Mouse (Mus musculus) naive thymus-derived CD4-positive, alpha-beta T cell, adult 2 months (primary cell): Measurements from ENCODE around the gene Elac2.

ENCODE experiments used
- DNase-seq: peaks from one replicate; pipeline ENCODE4 v3.0.0-alpha.2; 2011; ENCODE audit warnings: low read depth

The Elac2 gene

GRCm38 (mm10) chr11:64978720-64979488 is at the start of gene Elac2:
Gene Elac2, plus strand, starts transcription at chr11:64979038.
- peak; percentile 99 for DNase-seq

- DNase-seq, result no peak
Measured at GRCm38 (mm10) chr11:64929130-64929529, 49.7 kb upstream of the Elac2 start.

GRCm38 (mm10) chr11:64931060-64931770 is 47.6 kb upstream of the Elac2 start:
- no peak for DNase-seq

GRCm38 (mm10) chr11:64937226-64937625 is 41.6 kb upstream of the Elac2 start:
- DNase-seq, result no peak

GRCm38 (mm10) chr11:64941193-64941592 is 37.6 kb upstream of the Elac2 start:
- DNase-seq, result no peak

- DNase-seq, result no peak
Measured at GRCm38 (mm10) chr11:64949782-64950181, 29.1 kb upstream of the Elac2 start.

- no peak for DNase-seq
Measured at GRCm38 (mm10) chr11:64956962-64957729, 21.7 kb upstream of the Elac2 start.

- DNase-seq, result no peak
Measured at GRCm38 (mm10) chr11:64962629-64963028, 16.2 kb upstream of the Elac2 start.

- peak; percentile 26 for DNase-seq
Measured at GRCm38 (mm10) chr11:64968507-64968906, 10.3 kb upstream of the Elac2 start.

GRCm38 (mm10) chr11:64968939-64969342 is 9.9 kb upstream of the Elac2 start:
- no peak for DNase-seq

GRCm38 (mm10) chr11:64971471-64971988 is 7.3 kb upstream of the Elac2 start:
- DNase-seq, result no peak

GRCm38 (mm10) chr11:64972418-64972817 is 6.4 kb upstream of the Elac2 start:
- no peak for DNase-seq

GRCm38 (mm10) chr11:64979489-64979845 is 629 bp downstream of the Elac2 start:
- DNase-seq, result peak; percentile 52

- no peak for DNase-seq
Measured at GRCm38 (mm10) chr11:64988556-64988955, 9.7 kb downstream of the Elac2 start.

GRCm38 (mm10) chr11:64998439-64998838 is 19.6 kb downstream of the Elac2 start:
- DNase-seq, result no peak

- DNase-seq, result no peak
Measured at GRCm38 (mm10) chr11:64999685-65000084, 20.8 kb downstream of the Elac2 start.

GRCm38 (mm10) chr11:65001729-65002128 is 22.9 kb downstream of the Elac2 start:
- DNase-seq, result no peak

- no peak for DNase-seq
Measured at GRCm38 (mm10) chr11:65003611-65004010, 24.8 kb downstream of the Elac2 start.

- no peak for DNase-seq
Measured at GRCm38 (mm10) chr11:65004836-65005235, 26.0 kb downstream of the Elac2 start.

GRCm38 (mm10) chr11:65006047-65006446 is 27.2 kb downstream of the Elac2 start:
- DNase-seq, result no peak

- DNase-seq, result no peak
Measured at GRCm38 (mm10) chr11:65013906-65014305, 35.1 kb downstream of the Elac2 start.

- DNase-seq, result no peak
Measured at GRCm38 (mm10) chr11:65016754-65017153, 37.9 kb downstream of the Elac2 start.
